Mouse (Mus musculus): ENCODE data around the gene Nfasc. TPM values are rescaled to one million over a fixed set of nuclear protein-coding genes. Genes with fewer than 3 reads are reported as not detected.

The Nfasc gene
- polyA plus RNA-seq, 1 experiment from 2014 or later, result 50.6 TPM

- no peak for ATAC-seq (ENCODE audit: low FRiP score)
- H3K27ac ChIP-seq, result no peak overlapping the region
Observed at GRCm38 (mm10) chr1:132629611-132630370, 111.8 kb downstream of the Nfasc start.

GRCm38 (mm10) chr1:132628599-132628998 lies 113.0 kb downstream of the Nfasc start:
- no peak overlapping the region for H3K4me2 ChIP-seq (replicated peaks)
- no peak overlapping the region for H3K27ac ChIP-seq
- peaks cover 45% of the 10 kb centered on the region for H3K36me3 ChIP-seq
- no peak overlapping the region for H3K4me3 ChIP-seq
- H3K9me3 ChIP-seq (replicated peaks), result no peaks in the 10 kb centered on the region
- H3K9ac ChIP-seq, result no peak overlapping the region
- H3K4me1 ChIP-seq, result peaks cover 20% of the 10 kb centered on the region
- H3K27me3 ChIP-seq, result 0 out of 2 replicates have a peak, but pooled peaks cover 4% of the 10 kb centered on the region
- no peak for ATAC-seq (ENCODE audit: low FRiP score)
- WGBS, result 66% methylated on average over 3 of the region's 3 CpGs

More at GRCm38 (mm10) chr1:132629611-132630370, 111.8 kb downstream of the Nfasc start:
- Histone ChIP-seq H3K4me2 (replicated peaks) (no peak overlapping the region), H3K4me1 (peaks cover 14% of the 10 kb centered on the region), H3K36me3 (peaks cover 57% of the 10 kb centered on the region), H3K4me3 (no peak overlapping the region), H3K9ac (no peak overlapping the region), H3K9me3 (replicated peaks) (no peaks in the 10 kb centered on the region), H3K27me3 (0 out of 2 replicates have a peak, but pooled peaks cover 4% of the 10 kb centered on the region)
- 85% methylated on average over 5 of the region's 5 CpGs for WGBS

- Histone ChIP-seq H3K9ac (no peak overlapping the region), H3K9me3 (replicated peaks) (no peaks in the 10 kb centered on the region), H3K4me2 (replicated peaks) (no peak overlapping the region), H3K36me3 (peaks cover 42% of the 10 kb centered on the region), H3K27me3 (0 out of 2 replicates have a peak, but pooled peaks cover 4% of the 10 kb centered on the region), H3K4me1 (peaks cover 20% of the 10 kb centered on the region), H3K4me3 (no peak overlapping the region), H3K27ac (no peak overlapping the region)
- WGBS, result 93% methylated on average over 8 of the region's 8 CpGs
- ATAC-seq (ENCODE audit: low FRiP score), result no peak
Observed at GRCm38 (mm10) chr1:132628183-132628582, 113.4 kb downstream of the Nfasc start.

- ATAC-seq (ENCODE audit: low FRiP score), result peak; percentile 74
- Histone ChIP-seq H3K27me3 (0 out of 2 replicates have a peak, but pooled peaks cover 4% of the 10 kb centered on the region), H3K4me3 (no peak overlapping the region), H3K4me2 (replicated peaks) (no peak overlapping the region), H3K4me1 (peaks cover 20% of the 10 kb centered on the region), H3K36me3 (peaks cover 30% of the 10 kb centered on the region), H3K9ac (no peak overlapping the region), H3K9me3 (replicated peaks) (no peaks in the 10 kb centered on the region), H3K27ac (peak overlapping the region; percentile 57)
- 62% methylated on average over 7 of the region's 7 CpGs for WGBS
Observed at GRCm38 (mm10) chr1:132626125-132626756, 115.4 kb downstream of the Nfasc start.

GRCm38 (mm10) chr1:132625034-132625433 lies 116.6 kb downstream of the Nfasc start:
- no peak overlapping the region for H3K27ac ChIP-seq

GRCm38 (mm10) chr1:132624466-132624865 lies 117.1 kb downstream of the Nfasc start:
- H3K9me3 ChIP-seq (replicated peaks), result no peaks in the 10 kb centered on the region
- H3K4me2 ChIP-seq (replicated peaks), result no peak overlapping the region
- H3K4me3 ChIP-seq, result no peak overlapping the region
- ATAC-seq (ENCODE audit: low FRiP score), result no peak
- no peak overlapping the region for H3K9ac ChIP-seq
- H3K4me1 ChIP-seq, result peaks cover 20% of the 10 kb centered on the region
- H3K27me3 ChIP-seq, result no peaks in the 10 kb centered on the region
- WGBS, result 90% methylated on average over 1 of the region's 1 CpGs
- H3K27ac ChIP-seq, result no peak overlapping the region
- H3K36me3 ChIP-seq, result peaks cover 21% of the 10 kb centered on the region

More at GRCm38 (mm10) chr1:132625034-132625433, 116.6 kb downstream of the Nfasc start:
- Histone ChIP-seq H3K9ac (no peak overlapping the region), H3K36me3 (peaks cover 24% of the 10 kb centered on the region), H3K4me3 (no peak overlapping the region), H3K27me3 (0 out of 2 replicates have a peak, but pooled peaks cover 1% of the 10 kb centered on the region), H3K4me1 (peaks cover 20% of the 10 kb centered on the region), H3K4me2 (replicated peaks) (no peak overlapping the region), H3K9me3 (replicated peaks) (no peaks in the 10 kb centered on the region)
- WGBS, result 72% methylated on average over 6 of the region's 6 CpGs
- ATAC-seq (ENCODE audit: low FRiP score), result no peak

GRCm38 (mm10) chr1:132623641-132624336 lies 117.8 kb downstream of the Nfasc start:
- no peak for ATAC-seq (ENCODE audit: low FRiP score)
- no peak overlapping the region for H3K9ac ChIP-seq
- 56% methylated on average over 14 of the region's 14 CpGs for WGBS
- H3K4me2 ChIP-seq (replicated peaks), result no peak overlapping the region
- peaks cover 20% of the 10 kb centered on the region for H3K4me1 ChIP-seq
- H3K36me3 ChIP-seq, result peaks cover 23% of the 10 kb centered on the region
- no peak overlapping the region for H3K27ac ChIP-seq
- H3K4me3 ChIP-seq, result no peak overlapping the region
- H3K27me3 ChIP-seq, result no peaks in the 10 kb centered on the region
- no peaks in the 10 kb centered on the region for H3K9me3 ChIP-seq (replicated peaks)

GRCm38 (mm10) chr1:132612066-132612465 lies 129.5 kb downstream of the Nfasc start:
- no peak for ATAC-seq (ENCODE audit: low FRiP score)
- Histone ChIP-seq H3K27me3 (no peaks in the 10 kb centered on the region), H3K4me1 (no peaks in the 10 kb centered on the region), H3K9me3 (replicated peaks) (no peaks in the 10 kb centered on the region), H3K9ac (no peak overlapping the region), H3K36me3 (peaks cover 45% of the 10 kb centered on the region), H3K4me2 (replicated peaks) (no peak overlapping the region), H3K27ac (no peak overlapping the region), H3K4me3 (no peak overlapping the region)
- 90% methylated on average over 4 of the region's 4 CpGs for WGBS

- Histone ChIP-seq H3K36me3 (peaks cover 58% of the 10 kb centered on the region), H3K4me1 (no peaks in the 10 kb centered on the region), H3K4me3 (no peak overlapping the region), H3K27ac (no peak overlapping the region), H3K9ac (no peak overlapping the region), H3K4me2 (replicated peaks) (no peak overlapping the region), H3K27me3 (no peaks in the 10 kb centered on the region), H3K9me3 (replicated peaks) (no peaks in the 10 kb centered on the region)
- 0 out of 2 replicates have a peak, but pooled peaks have one; percentile 63 for ATAC-seq (ENCODE audit: low FRiP score)
- 41% methylated on average over 4 of the region's 4 CpGs for WGBS
Observed at GRCm38 (mm10) chr1:132609048-132609634, 132.5 kb downstream of the Nfasc start.

- peaks cover 84% of the 10 kb centered on the region for H3K36me3 ChIP-seq
- no peaks in the 10 kb centered on the region for H3K4me1 ChIP-seq
- no peak overlapping the region for H3K9ac ChIP-seq
- H3K4me3 ChIP-seq, result no peak overlapping the region
- no peak overlapping the region for H3K4me2 ChIP-seq (replicated peaks)
- no peaks in the 10 kb centered on the region for H3K9me3 ChIP-seq (replicated peaks)
- H3K27me3 ChIP-seq, result no peaks in the 10 kb centered on the region
- ATAC-seq (ENCODE audit: low FRiP score), result 0 out of 2 replicates have a peak, but pooled peaks have one; percentile 55
- WGBS, result 39% methylated on average over 8 of the region's 8 CpGs
- H3K27ac ChIP-seq, result no peak overlapping the region
Observed at GRCm38 (mm10) chr1:132602161-132602560, 139.4 kb downstream of the Nfasc start.

GRCm38 (mm10) chr1:132598024-132598423 lies 143.6 kb downstream of the Nfasc start:
- Histone ChIP-seq H3K27ac (no peak overlapping the region), H3K4me3 (no peak overlapping the region), H3K4me1 (peaks cover 9% of the 10 kb centered on the region), H3K27me3 (no peaks in the 10 kb centered on the region), H3K9ac (no peak overlapping the region), H3K36me3 (peaks cover 66% of the 10 kb centered on the region), H3K4me2 (replicated peaks) (no peak overlapping the region), H3K9me3 (replicated peaks) (no peaks in the 10 kb centered on the region)
- ATAC-seq (ENCODE audit: low FRiP score), result no peak
- 93% methylated on average over 5 of the region's 5 CpGs for WGBS

- H3K4me2 ChIP-seq (replicated peaks), result no peak overlapping the region
- H3K36me3 ChIP-seq, result peaks cover 54% of the 10 kb centered on the region
- H3K4me3 ChIP-seq, result no peak overlapping the region
- no peak for ATAC-seq (ENCODE audit: low FRiP score)
- H3K4me1 ChIP-seq, result peaks cover 9% of the 10 kb centered on the region
- H3K9me3 ChIP-seq (replicated peaks), result no peaks in the 10 kb centered on the region
- no peak overlapping the region for H3K9ac ChIP-seq
- no peaks in the 10 kb centered on the region for H3K27me3 ChIP-seq
- no peak overlapping the region for H3K27ac ChIP-seq
- 30% methylated on average over 6 of the region's 6 CpGs for WGBS
Observed at GRCm38 (mm10) chr1:132595741-132596140, 145.9 kb downstream of the Nfasc start.

All from hindbrain, embryonic 12.5 days (tissue).